Mouse (Mus musculus): ENCODE data around the gene Pom121l2.

Gene Pom121l2

GRCm38 (mm10) chr13:21980981-21981802 lies at the start of gene Pom121l2:
Pom121l2 (plus strand) TSS chr13:21981194.
- no peak for DNase-seq (ENCODE audit: low read depth)

- no peak for DNase-seq (ENCODE audit: low read depth)
Measured at GRCm38 (mm10) chr13:21931740-21932139, 49.3 kb upstream of the Pom121l2 start.

DNA sequence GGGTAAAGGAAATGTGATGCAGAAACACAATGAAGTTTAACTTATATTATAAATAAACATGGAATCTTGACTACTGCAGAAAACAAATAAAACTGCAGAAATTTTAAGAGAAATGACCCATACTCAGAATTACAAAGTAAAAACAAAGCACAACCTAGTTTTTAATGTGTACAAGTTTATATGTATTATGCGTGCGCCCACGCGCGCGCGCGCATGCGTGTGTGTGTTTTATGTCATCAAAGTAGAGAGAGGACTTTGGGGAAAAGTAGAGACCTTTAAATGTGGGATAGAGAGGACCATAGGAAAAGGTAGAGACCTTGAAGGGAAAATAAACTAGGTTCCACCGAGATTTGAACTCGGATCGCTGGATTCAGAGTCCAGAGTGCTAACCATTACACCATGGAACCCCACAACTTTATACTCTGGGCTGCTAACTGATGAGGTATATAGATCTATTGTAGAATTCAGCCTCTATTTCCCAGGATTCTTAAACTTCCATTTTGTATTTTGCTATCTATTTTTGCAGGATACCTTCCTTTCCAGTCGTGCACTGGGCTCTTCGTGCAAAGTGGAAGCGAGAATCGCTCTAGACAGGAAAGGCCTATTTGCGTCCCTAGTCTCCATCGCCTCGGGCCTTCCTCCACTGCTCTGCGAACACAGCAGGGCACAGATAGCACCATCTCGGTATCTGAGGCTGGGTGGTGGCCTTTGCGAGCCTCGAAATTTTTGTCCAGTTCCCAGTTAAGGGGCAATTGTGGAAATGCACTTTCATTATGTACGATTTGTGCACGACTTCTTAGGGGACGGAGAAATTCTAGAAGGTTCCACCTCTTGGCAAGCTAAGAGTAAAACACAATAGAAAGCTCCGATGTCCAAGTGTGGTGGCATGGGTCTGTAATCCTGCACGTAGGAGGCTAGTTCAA lies 47.1 kb upstream of the Pom121l2 start:
- DNase-seq (ENCODE audit: low read depth) = no peak

DNA sequence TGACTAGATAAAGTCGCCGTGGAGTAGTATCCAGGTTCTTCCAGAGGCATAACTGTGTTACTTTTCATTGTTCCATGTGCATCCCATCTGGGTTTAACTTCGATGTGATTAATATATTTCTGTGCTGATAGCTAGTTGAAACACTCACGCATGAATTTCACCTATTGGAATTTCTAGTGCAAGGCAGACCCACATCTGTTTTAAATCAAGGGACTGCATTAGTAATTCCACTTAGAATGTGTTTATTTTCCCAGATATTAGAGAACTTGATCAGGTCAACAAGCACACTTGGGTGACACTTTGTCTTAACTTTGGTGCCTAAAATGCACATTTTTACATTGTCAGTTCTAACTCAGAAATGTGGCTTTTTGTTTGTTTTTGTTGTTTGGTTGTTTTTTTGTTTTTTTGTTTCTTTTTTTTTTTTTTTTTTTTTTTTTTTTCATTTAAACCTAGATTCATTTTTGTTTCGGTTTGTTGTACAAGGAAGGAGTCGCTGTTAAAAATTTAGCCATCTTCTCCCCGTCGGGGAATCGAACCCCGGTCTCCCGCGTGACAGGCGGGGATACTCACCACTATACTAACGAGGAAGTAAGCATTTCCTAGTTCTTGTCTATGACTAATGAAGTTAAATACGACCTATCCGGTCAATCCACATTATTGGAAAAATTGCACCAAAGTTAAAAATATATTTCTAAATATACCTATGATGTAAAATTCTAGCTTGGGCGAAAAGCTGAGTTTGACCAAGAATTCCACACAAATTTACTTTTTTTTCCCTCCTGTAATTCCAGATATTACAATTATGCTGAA lies 45.8 kb upstream of the Pom121l2 start:
- DNase-seq (ENCODE audit: low read depth) = peak; percentile 51

DNA sequence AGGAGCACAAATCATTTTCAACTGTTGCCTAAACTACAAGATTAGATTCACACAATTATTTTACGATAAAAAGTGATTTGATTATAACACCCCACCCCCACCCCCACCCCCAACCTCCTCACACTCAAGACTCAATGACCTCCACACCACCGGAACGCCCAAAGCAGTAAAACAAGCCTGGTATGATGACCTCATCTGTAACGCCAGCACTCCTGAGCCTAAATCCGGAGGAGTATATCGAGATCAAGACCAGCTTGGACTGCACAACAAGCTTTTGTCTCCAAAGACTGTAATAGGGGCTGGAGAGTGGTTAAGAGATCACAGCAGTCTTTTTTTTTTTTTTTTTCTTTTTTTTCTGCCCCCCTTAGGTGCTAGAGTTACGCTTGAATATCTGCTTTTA lies 45.2 kb upstream of the Pom121l2 start:
- no peak for DNase-seq (ENCODE audit: low read depth)

GRCm38 (mm10) chr13:21936968-21937367 lies 44.0 kb upstream of the Pom121l2 start:
- DNase-seq (ENCODE audit: low read depth) = no peak

DNA sequence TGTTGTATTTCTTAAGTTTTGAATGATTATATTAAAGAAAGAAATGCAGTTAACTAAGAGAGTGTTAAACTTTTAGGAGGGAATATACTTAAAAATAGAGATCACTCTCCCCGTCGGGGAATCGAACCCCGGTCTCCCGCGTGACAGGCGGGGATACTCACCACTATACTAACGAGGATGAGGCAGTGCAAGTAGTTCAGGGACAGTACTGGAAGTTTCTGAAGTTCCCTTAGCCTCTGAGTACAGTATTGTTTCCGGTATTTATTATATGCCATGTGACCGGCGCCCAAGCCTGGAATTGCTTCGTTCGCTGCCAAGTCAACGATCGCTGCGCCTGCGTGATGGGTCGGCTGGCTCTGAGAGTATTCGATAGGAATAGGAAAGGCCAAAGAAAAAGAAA lies 40.8 kb upstream of the Pom121l2 start:
- peak; percentile 86 for DNase-seq (ENCODE audit: low read depth)

DNA sequence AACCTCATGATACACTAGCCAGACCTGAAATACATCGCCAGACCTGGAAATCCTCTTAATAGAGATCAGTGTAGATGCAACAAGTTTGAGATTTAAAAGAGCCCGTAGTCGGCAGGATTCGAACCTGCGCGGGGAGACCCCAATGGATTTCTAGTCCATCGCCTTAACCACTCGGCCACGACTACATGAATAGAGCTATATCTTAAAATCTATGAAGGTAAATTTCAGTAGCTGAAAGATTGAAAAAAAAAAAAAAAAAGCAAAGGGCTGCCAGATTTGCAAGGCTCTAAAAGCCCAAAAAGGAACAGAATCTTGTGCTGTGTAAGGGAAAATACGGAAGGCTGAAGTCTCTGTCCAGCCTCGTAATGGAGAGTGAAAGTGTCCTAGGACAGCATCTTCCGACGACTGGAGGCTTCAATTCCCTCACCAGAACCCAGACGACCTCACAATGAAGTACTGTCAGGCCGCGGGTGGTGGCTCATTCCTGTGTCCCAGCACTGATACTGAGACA lies 40.1 kb upstream of the Pom121l2 start:
- peak; percentile 80 for DNase-seq (ENCODE audit: low read depth)

DNA sequence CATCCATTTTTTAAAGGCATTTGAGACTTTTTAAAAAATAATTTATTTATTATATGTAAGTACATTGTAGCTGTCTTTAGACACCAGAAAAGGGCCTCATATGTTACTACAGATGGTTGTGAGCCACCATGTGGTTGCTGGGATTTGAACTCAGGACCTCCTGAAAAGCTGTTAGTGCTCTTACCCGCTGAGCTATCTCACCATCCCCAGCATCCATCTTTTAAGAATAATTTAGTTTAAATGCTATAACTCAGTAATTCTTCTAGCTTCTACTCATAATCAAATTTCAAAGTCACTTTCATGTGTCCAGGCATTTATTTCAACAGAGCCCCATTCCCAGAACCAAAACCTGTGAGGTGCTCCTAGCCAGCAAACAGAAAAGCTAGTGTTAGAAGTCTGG lies 37.4 kb upstream of the Pom121l2 start:
- peak; percentile 39 for DNase-seq (ENCODE audit: low read depth)

GRCm38 (mm10) chr13:21944592-21944925 lies 36.4 kb upstream of the Pom121l2 start:
- no peak for DNase-seq (ENCODE audit: low read depth)

GRCm38 (mm10) chr13:21944926-21945740 lies 35.9 kb upstream of the Pom121l2 start, which contains the start of gene Zfp184:
Zfp184 (plus strand) TSS chr13:21945094.
- peak; percentile 96 for DNase-seq (ENCODE audit: low read depth)

DNA sequence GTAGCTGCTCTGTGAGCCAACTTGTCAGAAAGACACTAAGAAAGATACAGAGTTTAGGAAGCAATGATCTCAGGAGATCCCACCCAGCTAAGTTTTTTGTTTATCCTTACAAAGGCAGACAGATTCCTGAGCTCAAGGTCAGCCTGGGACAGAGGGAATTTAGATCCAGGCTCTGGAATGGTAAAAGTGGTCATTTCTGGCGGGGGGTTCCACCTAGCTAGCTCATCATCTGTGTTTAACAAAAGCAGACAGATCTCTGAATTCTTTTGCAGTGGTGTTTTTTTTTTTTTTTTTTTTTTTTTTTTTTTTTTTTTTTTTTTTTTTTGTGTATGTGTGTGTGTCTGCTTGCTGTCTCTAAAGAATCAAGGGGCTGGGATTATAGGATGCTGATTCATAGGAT lies 11.7 kb upstream of the Pom121l2 start:
- DNase-seq (ENCODE audit: low read depth) = no peak

DNA sequence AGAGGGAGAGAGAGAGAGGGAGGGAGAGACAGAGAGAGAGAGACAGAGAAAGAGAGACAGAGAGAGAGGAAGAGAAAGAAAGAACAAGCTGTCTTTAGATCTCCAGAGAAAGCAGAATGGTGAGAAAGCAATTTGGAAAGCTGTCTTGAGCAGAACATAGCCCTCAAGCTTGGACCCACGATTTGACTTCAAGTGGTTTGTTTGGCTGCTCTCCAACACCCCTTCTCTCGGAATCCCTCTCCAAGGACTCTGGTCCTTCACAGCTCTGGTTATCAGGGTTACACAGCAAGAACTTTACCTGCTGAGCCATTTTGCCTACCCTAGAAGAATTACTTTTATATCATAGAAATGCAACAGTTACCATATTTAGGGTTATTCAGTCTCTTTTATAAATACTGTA lies 11.2 kb upstream of the Pom121l2 start:
- DNase-seq (ENCODE audit: low read depth) = no peak

DNA sequence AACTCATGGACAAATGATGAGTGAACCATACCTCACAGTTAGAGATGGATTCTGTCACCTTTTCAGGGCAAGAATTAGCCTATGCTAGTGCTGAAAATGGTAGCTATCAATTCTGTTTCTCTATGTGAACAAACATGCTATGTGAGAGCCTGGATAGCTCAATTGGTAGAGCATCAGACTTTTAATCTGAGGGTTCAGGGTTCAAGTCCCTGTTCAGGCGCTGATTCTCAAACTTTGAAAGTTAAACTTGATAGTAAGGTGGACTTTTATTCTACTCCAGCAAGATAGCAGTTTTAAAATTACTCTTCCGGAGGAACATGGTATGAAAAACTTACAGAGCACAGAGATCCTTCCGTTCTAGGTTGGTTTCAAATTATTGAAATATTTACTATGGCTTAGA lies 9.4 kb upstream of the Pom121l2 start:
- peak; percentile 71 for DNase-seq (ENCODE audit: low read depth)

DNA sequence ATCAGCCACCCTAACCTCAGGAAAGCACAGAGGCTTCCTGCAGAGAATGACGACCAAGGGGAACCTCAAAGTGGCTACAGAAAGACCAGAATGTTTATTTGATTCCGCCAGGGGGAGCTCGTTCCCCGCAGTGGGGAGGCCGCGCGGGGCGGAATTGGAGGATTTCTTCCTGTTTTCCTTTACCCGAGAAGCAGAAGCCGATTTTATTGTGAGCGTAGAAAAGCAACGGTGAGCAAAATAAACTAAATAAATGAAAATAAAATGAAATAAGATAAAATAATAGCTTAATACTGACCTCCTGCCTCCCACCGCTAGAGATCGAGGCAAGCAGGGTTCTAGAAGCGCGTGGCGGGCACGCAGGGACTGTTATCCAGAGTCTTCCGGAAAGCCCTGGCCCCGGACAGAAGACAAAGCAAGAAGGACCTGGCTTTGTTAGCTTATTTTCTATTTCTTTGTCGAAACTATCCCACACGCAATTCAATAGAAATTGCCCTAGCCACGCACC lies 6.7 kb upstream of the Pom121l2 start:
- peak; percentile 96 for DNase-seq (ENCODE audit: low read depth)

DNA sequence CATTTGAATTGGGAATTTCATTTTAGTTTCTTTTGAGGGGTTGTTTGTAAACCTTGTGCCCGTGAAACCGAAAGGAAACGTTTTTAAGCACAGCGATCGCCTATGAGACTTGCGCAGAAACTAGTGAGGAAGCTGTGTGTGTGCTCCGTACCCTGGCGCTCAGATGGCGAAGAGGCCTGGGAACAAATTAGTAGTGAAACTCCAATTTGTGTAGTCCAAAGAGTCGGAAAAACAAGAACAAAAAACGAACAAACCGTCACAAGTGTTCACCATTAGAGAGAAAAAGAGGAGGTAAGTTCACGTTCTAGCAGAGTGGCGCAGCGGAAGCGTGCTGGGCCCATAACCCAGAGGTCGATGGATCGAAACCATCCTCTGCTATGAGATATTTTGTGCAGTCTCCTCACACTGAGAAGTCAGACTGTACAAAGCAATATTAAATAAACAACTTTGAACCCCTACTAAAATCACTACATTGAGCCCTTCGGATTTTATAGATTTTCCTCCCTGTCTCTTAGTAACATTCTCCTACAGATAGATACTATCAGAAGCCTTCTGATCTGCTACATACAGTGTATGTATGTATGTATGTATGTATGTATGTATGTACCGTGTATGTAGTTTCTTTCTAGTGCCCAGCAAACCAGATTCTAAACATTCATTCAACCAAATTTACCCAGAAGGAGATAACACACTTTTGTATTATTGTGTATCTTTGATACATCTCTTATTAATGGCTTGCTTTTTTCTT lies 6.1 kb upstream of the Pom121l2 start:
- peak; percentile 91 for DNase-seq (ENCODE audit: low read depth)

DNA sequence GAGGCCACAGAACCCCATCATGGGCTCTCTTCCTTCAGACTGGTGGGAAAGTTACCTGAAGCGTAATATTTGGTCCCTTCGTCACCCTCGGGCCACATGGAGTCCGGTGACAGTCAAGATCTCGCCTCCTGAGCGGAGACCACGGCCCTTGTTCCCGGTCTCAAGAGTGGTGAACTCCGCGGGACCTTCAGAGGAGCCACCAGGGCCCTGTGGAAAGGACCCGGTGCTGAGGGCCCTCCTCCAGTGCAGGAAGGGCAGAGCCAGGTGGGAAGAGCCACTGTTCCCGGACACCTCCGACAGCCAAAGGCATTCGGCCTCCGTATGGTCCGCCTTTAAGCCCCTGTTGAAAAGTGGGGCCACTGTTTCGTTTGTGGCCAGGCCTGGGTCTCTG lies 804 bp downstream of the Pom121l2 start:
- DNase-seq (ENCODE audit: low read depth) = no peak

- DNase-seq (ENCODE audit: low read depth) = no peak
Measured at GRCm38 (mm10) chr13:21984486-21984885, 3.5 kb downstream of the Pom121l2 start.

GRCm38 (mm10) chr13:21992550-21992949 lies 11.6 kb downstream of the Pom121l2 start:
- no peak for DNase-seq (ENCODE audit: low read depth)
